Mouse (Mus musculus): Measurements from ENCODE around the gene Jmjd8. TPM values are rescaled to one million over a fixed set of nuclear protein-coding genes. Genes with fewer than 3 reads are reported as not detected.
"Not testable (repeated sequence)": the region's sequence is repeated elsewhere in the genome, so short reads cannot be mapped to it uniquely, and the experiment has no call there.

Jmjd8 gene
- total and polyA plus RNA-seq, 2 experiments = 25.6 to 75.0 TPM

- Histone ChIP-seq H3K4me1 (ENCODE audit: control insufficient read depth, insufficient read depth, low read length) (no peaks in the 10 kb centered on the region), H3K79me2 (ENCODE audit: control insufficient read depth, insufficient read depth, low read length) (no peaks in the 10 kb centered on the region), H3K9ac (ENCODE audit: low read depth, low read length) (no peak overlapping the region), H3K36me3 (ENCODE audit: control insufficient read depth, insufficient read depth, low read length) (no peaks in the 10 kb centered on the region), H3K27ac (replicated peaks; ENCODE audit: insufficient read depth, low read depth, low read length) (no peak overlapping the region), H3K4me3 (ENCODE audit: insufficient read depth, low read depth, low read length) (no peak overlapping the region), H3K27me3 (ENCODE audit: control insufficient read depth, insufficient read depth, low read length) (peaks cover 5% of the 10 kb centered on the region; the same call in 1 of the 2 replicates)
- DNase-seq (ENCODE audit: extremely low read depth, low read depth, low spot score) = no peak
- 14% methylated on average over 10 of the region's 10 CpGs for WGBS
- TF ChIP-seq POLR2A (IDR thresholded peaks at IDR 0.05; ENCODE audit: extremely low read depth, insufficient read depth, low read length) (no peak), CTCF (IDR thresholded peaks at IDR 0.05; ENCODE audit: low read depth, low read length) (no peak)
Observed at GRCm38 (mm10) chr17:25802825-25803517, 25.7 kb upstream of the Jmjd8 start.

DNA sequence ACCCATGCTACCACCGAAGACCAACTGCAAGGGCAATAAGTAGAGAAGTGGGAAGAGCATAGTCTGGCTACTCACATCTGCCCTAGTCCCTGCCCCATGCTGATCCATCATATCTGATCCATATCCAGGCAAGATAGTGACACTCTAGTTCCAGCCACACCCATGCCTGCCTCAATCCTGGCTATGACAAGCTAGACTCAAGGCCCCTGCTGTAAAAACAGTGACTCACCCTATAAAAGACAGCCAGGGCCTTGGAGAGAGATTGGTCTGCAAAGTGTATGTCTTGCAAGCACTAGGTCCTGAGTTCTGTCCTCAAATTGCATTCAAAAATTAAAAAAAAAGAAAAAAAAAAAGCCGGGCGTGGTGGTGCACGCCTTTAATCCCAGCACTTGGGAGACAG is 22.2 kb upstream of the Jmjd8 start:
- H3K27me3 ChIP-seq (ENCODE audit: control insufficient read depth, insufficient read depth, low read length) = peaks cover 18% of the 10 kb centered on the region

DNA sequence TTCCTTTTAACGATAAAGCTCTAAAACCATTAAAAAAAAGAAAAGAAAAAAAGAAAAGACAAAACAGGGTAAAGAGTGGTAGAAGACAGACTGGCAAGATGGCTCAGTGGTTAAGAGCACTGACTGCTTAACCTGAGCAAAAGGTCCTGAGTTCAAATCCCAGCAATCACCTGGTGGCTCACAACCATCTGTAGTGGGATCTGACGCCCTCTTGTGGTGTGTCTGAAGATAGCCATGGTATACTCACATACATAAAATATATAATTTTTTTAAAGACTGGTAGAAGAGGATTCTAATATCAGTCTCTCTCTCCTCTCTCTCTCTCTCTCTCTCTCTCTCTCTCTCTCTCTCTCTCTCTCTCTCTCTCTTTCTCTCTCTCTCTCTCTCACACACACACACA is 21.2 kb upstream of the Jmjd8 start:
- not testable (repeated sequence) for H3K4me3 ChIP-seq (ENCODE audit: insufficient read depth, low read depth, low read length); DNase-seq (ENCODE audit: extremely low read depth, low read depth, low spot score); H3K27ac ChIP-seq (replicated peaks; ENCODE audit: insufficient read depth, low read depth, low read length); H3K79me2 ChIP-seq (ENCODE audit: control insufficient read depth, insufficient read depth, low read length); H3K9ac ChIP-seq (ENCODE audit: low read depth, low read length); H3K36me3 ChIP-seq (ENCODE audit: control insufficient read depth, insufficient read depth, low read length); H3K4me1 ChIP-seq (ENCODE audit: control insufficient read depth, insufficient read depth, low read length)
- WGBS = 52% methylated on average over 2 of the region's 2 CpGs
- peaks cover 18% of the 10 kb centered on the region for H3K27me3 ChIP-seq (ENCODE audit: control insufficient read depth, insufficient read depth, low read length)

More for the DNA sequence above, 22.2 kb upstream of the Jmjd8 start:
- whole genome bisulfite sequencing = 88% methylated on average over 4 of the region's 4 CpGs
- H3K4me3 ChIP-seq (ENCODE audit: insufficient read depth, low read depth, low read length) = no peak overlapping the region
- peaks cover 3% of the 10 kb centered on the region; the same call in 1 of the 2 replicates for H3K4me1 ChIP-seq (ENCODE audit: control insufficient read depth, insufficient read depth, low read length)
- no peak overlapping the region for H3K27ac ChIP-seq (replicated peaks; ENCODE audit: insufficient read depth, low read depth, low read length)
- H3K79me2 ChIP-seq (ENCODE audit: control insufficient read depth, insufficient read depth, low read length) = no peaks in the 10 kb centered on the region
- H3K36me3 ChIP-seq (ENCODE audit: control insufficient read depth, insufficient read depth, low read length) = no peaks in the 10 kb centered on the region
- TF ChIP-seq POLR2A (IDR thresholded peaks at IDR 0.05; ENCODE audit: extremely low read depth, insufficient read depth, low read length) (no peak), CTCF (IDR thresholded peaks at IDR 0.05; ENCODE audit: low read depth, low read length) (no peak)
- DNase-seq (ENCODE audit: extremely low read depth, low read depth, low spot score) = no peak
- no peak overlapping the region for H3K9ac ChIP-seq (ENCODE audit: low read depth, low read length)

DNA sequence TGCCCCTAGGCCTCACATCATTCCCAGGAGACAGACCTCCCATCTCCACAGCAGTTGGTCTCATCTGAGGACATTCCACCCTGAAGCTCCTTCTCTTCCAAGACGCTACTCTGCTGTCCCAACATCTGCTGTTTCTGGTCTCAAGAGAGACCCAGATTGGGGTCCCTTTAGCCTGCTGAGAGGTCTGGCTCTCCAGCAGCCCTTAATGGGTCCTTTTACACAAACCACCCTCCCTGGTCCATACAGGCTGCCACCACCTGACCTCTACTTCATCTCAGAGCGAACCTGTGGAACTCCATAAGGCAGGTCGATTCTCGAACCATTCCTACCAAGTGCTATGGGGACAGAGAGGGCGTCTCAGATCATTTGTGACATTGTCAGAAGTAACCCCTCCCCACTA is 20.6 kb upstream of the Jmjd8 start:
- TF ChIP-seq POLR2A (IDR thresholded peaks at IDR 0.05; ENCODE audit: extremely low read depth, insufficient read depth, low read length) = no peak
- no peak for TF ChIP-seq CTCF (IDR thresholded peaks at IDR 0.05; ENCODE audit: low read depth, low read length)
- H3K36me3 ChIP-seq (ENCODE audit: control insufficient read depth, insufficient read depth, low read length) = no peaks in the 10 kb centered on the region
- H3K27me3 ChIP-seq (ENCODE audit: control insufficient read depth, insufficient read depth, low read length) = peaks cover 15% of the 10 kb centered on the region
- H3K4me1 ChIP-seq (ENCODE audit: control insufficient read depth, insufficient read depth, low read length) = peaks cover 3% of the 10 kb centered on the region; the same call in 1 of the 2 replicates
- 53% methylated on average over 5 of the region's 5 CpGs for WGBS
- no peak for DNase-seq (ENCODE audit: extremely low read depth, low read depth, low spot score)
- no peaks in the 10 kb centered on the region for H3K79me2 ChIP-seq (ENCODE audit: control insufficient read depth, insufficient read depth, low read length)
- no peak overlapping the region for H3K27ac ChIP-seq (replicated peaks; ENCODE audit: insufficient read depth, low read depth, low read length)
- H3K4me3 ChIP-seq (ENCODE audit: insufficient read depth, low read depth, low read length) = no peak overlapping the region
- no peak overlapping the region for H3K9ac ChIP-seq (ENCODE audit: low read depth, low read length)

DNA sequence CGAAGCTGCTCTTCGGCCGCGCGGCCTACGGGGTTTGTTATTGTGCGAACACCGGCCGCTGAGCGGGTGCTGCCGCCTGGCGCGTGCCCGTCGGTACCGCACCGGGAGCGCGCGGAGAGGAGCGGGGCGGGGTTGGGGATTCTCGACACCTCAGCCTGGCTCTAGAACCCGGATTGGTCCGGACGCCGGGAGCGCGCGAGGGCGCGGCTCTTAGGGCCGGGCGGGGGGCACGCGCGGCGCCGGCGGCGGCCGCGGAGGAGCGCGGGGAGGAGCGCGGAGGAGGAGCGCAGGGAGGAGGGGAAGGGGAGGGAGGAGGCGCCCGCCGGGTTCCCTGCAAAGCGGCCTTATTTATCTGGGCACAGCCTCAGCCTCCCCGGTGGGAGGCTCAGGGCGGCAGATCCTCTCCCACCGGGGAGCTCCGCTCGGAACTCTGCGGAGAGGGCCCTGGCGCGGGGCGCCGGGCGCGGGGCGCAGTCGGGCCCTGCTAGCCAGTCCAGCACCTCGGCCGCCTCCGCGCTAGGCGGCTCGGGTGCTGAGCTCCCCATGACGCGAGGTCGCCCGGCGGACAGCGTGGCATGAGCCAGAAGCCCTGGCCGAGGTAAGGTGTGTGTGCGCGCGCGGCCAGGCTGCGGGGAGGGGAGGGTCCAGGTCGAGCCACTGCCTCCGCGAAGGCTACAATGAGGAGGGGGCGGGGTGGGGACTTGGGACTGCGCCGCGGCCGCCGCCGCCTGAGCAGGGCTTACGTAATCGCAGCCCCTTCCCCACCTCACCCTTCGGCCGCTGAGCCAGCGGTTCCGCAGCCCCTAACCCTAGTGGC is 19.7 kb upstream of the Jmjd8 start, which contains the start of gene Fbxl16:
TSS of gene Fbxl16 (plus strand) at position 297 of the 817 bp plus-strand sequence.
- 1% methylated on average over 97 of the region's 100 CpGs for WGBS
- Histone ChIP-seq H3K27me3 (ENCODE audit: control insufficient read depth, insufficient read depth, low read length) (peaks cover 13% of the 10 kb centered on the region), H3K4me3 (ENCODE audit: insufficient read depth, low read depth, low read length) (peak within 1 kb of the TSS; percentile 52; the same call in 1 of the 2 replicates), H3K9ac (ENCODE audit: low read depth, low read length) (peak within 1 kb of the TSS; percentile 45), H3K4me1 (ENCODE audit: control insufficient read depth, insufficient read depth, low read length) (peaks cover 3% of the 10 kb centered on the region; the same call in 1 of the 2 replicates), H3K36me3 (ENCODE audit: control insufficient read depth, insufficient read depth, low read length) (no peaks in the 10 kb centered on the region), H3K27ac (replicated peaks; ENCODE audit: insufficient read depth, low read depth, low read length) (no peak within 1 kb of the TSS), H3K79me2 (ENCODE audit: control insufficient read depth, insufficient read depth, low read length) (no peaks in the 10 kb centered on the region)
- TF ChIP-seq POLR2A (IDR thresholded peaks at IDR 0.05; ENCODE audit: extremely low read depth, insufficient read depth, low read length) = no peak
- TF ChIP-seq CTCF (IDR thresholded peaks at IDR 0.05; ENCODE audit: low read depth, low read length) = no peak
- DNase-seq (ENCODE audit: extremely low read depth, low read depth, low spot score) = no peak
